Mouse (Mus musculus): Measurements from ENCODE around the gene Klhl13. TPM values are rescaled to one million over a fixed set of nuclear protein-coding genes. Genes with fewer than 3 reads are reported as not detected.
A peak's percentile ranks its signal among the peaks of the same experiment; 100 is the strongest.

Gene Klhl13
- polyA plus RNA-seq, 1 experiment from 2014 or later: 95.4 TPM

DNA sequence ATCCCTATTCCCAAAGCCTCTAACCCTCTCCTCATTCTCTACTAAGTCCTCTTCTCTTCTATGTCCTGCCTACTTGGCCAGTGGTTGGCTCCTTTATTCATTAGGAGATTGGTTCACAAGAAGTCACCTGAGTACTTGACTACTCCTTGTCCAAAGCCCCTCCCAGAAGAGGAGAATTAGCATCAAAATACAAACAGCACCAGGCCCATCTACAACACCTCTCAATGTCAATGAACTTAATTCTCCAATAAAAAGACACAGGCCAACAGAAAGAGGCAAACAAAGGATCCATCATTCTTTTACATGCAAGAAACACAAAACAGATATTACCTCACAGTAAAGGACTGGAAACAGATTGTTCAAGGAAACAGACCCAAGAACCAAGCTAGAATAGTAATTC is 46.0 kb downstream of the Klhl13 start:
- no peak for ATAC-seq (ENCODE audit: insufficient read depth)
- Histone ChIP-seq H3K27ac (ENCODE audit: low read depth) (no peak overlapping the region), H3K4me1 (ENCODE audit: insufficient read depth) (no peaks in the 10 kb centered on the region), H3K4me3 (ENCODE audit: low read depth, low read length) (no peak overlapping the region), H3K9ac (no peak overlapping the region), H3K4me2 (no peak overlapping the region), H3K36me3 (ENCODE audit: insufficient read depth) (no peaks in the 10 kb centered on the region), H3K9me3 (ENCODE audit: low read depth, low read length) (no peaks in the 10 kb centered on the region), H3K27me3 (ENCODE audit: insufficient read depth, low read length) (no peaks in the 10 kb centered on the region)
- DNase-seq: no peak
- TF ChIP-seq CTCF (IDR thresholded peaks at IDR 0.05; ENCODE audit: low read depth): no peak

DNA sequence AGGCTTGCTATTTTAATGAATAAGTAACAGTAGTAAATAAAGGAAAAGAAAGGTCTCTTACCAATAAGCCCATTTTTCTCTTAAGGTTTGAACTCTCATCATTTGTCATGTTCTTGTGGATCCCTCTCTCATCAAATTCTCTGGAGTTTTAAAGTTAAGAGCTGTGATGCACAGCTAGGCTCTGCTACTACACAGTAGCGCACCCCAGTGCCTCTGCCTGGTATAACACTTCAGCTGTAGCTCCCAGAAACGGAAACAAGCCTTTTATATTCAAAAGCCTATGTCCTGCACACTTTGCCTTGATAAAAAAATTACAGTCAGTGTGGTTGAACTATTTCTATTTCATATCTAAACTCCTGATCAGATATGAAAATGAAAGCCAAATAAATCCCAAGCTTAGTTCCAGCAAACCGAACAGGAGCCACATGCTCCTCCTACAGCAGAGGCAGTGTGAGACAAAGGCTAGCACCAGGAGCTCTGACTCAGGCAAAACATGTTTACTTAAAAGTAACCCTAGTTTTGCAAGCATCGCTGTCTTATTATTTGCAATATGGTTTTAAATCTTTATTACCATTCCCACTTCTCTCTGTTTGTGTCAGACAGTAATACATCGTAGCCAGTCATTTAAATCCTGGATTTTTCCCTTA is 68.8 kb downstream of the Klhl13 start:
- Histone ChIP-seq H3K9ac (no peak overlapping the region), H3K27me3 (ENCODE audit: insufficient read depth, low read length) (no peaks in the 10 kb centered on the region), H3K4me1 (ENCODE audit: insufficient read depth) (no peaks in the 10 kb centered on the region), H3K9me3 (ENCODE audit: low read depth, low read length) (no peaks in the 10 kb centered on the region), H3K4me2 (no peak overlapping the region), H3K27ac (ENCODE audit: low read depth) (no peak overlapping the region), H3K4me3 (ENCODE audit: low read depth, low read length) (no peak overlapping the region), H3K36me3 (ENCODE audit: insufficient read depth) (no peaks in the 10 kb centered on the region)
- TF ChIP-seq CTCF (IDR thresholded peaks at IDR 0.05; ENCODE audit: low read depth): peak; percentile 39; the same call in 1 of the 2 replicates
- WGBS: 35% methylated on average over 5 of the region's 5 CpGs
- ATAC-seq (ENCODE audit: insufficient read depth) (no peak), DNase-seq (peak; percentile 47)

DNA sequence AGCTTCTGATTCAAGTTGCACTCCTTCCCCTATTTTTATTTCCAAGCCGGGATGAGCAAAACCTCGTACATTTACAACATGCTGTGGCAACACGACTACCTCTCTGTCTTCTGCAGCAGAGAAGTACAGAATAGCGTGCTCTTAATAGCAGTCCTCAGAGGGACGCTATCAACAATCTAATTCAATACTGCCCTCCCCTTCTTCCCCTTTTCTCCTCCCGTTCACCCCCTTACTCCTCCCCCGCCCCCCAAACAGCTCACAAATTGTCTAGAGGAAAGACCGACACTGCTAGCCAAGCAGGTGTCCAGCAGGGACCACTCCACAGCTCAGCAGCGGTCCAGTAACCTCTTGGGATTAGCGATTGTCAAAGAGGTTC is 79.5 kb downstream of the Klhl13 start:
- DNase-seq (no peak), ATAC-seq (ENCODE audit: insufficient read depth) (no peak)
- H3K9ac ChIP-seq: no peak overlapping the region
- no peak overlapping the region for H3K27ac ChIP-seq (ENCODE audit: low read depth)
- no peaks in the 10 kb centered on the region for H3K4me1 ChIP-seq (ENCODE audit: insufficient read depth)
- no peak overlapping the region for H3K4me2 ChIP-seq
- no peaks in the 10 kb centered on the region for H3K27me3 ChIP-seq (ENCODE audit: insufficient read depth, low read length)
- TF ChIP-seq CTCF (IDR thresholded peaks at IDR 0.05; ENCODE audit: low read depth): no peak
- H3K4me3 ChIP-seq (ENCODE audit: low read depth, low read length): no peak overlapping the region
- WGBS: 42% methylated on average over 10 of the region's 10 CpGs
- no peaks in the 10 kb centered on the region for H3K36me3 ChIP-seq (ENCODE audit: insufficient read depth)
- no peaks in the 10 kb centered on the region for H3K9me3 ChIP-seq (ENCODE audit: low read depth, low read length)

DNA sequence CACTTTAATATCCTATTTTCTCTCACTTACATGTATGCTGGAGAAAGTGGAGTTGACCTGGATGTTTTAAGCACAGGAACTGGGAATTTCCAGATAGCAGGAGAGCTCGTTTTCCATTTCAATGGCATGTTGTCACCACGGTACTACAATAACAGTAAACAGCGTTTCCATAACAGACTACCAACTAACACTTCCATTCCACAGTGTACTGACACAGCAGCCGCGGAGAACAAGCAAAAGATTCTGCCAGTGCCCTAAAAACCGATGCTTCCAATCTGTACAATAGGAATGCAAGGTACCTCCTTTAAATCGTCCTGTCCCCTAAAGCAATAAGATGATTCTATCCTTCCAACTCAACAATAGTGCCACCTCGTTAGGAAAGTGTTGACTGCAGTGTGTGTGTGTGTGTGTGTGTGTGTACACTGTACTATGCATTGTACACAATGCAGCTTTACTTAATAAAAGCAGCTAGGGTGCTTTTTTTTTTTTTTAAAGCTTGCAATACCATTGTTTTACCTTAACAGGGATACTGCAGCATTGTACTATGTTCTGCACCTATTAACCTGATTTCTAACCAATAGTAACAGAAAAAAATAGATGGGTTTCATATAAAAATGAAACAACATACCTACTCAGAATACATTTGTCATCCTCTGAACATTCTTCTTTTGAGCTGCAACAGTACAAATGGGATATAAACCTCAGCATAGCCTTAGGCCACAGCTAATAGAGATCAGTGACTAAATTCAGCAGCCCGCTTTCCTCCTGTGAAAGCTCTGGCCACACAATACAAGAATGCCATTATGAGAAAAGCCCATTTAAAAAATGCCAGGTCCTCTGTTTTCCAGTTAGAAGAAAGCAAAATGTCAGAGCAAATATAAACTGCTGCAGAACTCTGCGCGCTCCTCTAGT is 80.1 kb downstream of the Klhl13 start:
- no peak overlapping the region for H3K4me3 ChIP-seq (ENCODE audit: low read depth, low read length)
- 63% methylated on average over 11 of the region's 11 CpGs for WGBS
- no peak overlapping the region for H3K27ac ChIP-seq (ENCODE audit: low read depth)
- ATAC-seq (ENCODE audit: insufficient read depth) (no peak), DNase-seq (no peak)
- H3K36me3 ChIP-seq (ENCODE audit: insufficient read depth): no peaks in the 10 kb centered on the region
- no peak for TF ChIP-seq CTCF (IDR thresholded peaks at IDR 0.05; ENCODE audit: low read depth)
- H3K4me1 ChIP-seq (ENCODE audit: insufficient read depth): no peaks in the 10 kb centered on the region
- no peaks in the 10 kb centered on the region for H3K9me3 ChIP-seq (ENCODE audit: low read depth, low read length)
- no peaks in the 10 kb centered on the region for H3K27me3 ChIP-seq (ENCODE audit: insufficient read depth, low read length)
- no peak overlapping the region for H3K9ac ChIP-seq
- H3K4me2 ChIP-seq: no peak overlapping the region

DNA sequence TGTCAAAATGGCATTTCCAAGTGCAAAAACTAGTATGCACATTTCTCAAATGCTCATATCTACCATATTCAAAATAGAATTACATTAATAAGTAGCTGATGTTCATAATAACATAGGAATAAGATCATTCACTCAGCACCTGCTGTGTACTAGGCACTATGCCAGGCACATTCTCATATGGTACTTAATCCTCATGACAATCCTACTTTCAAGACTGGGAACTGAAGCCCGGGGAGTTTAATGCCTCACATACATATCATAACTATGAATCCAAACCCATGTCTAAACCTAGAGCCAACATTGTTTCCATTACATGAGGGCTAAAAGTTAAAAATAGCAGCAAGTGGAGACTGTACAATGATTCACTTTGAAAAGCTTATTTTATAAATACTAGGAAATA is 97.3 kb downstream of the Klhl13 start:
- H3K36me3 ChIP-seq (ENCODE audit: insufficient read depth): no peaks in the 10 kb centered on the region
- H3K4me2 ChIP-seq: no peak overlapping the region
- no peak overlapping the region for H3K9ac ChIP-seq
- H3K9me3 ChIP-seq (ENCODE audit: low read depth, low read length): no peaks in the 10 kb centered on the region
- no peak for TF ChIP-seq CTCF (IDR thresholded peaks at IDR 0.05; ENCODE audit: low read depth)
- H3K4me3 ChIP-seq (ENCODE audit: low read depth, low read length): no peak overlapping the region
- H3K27ac ChIP-seq (ENCODE audit: low read depth): no peak overlapping the region
- no peaks in the 10 kb centered on the region for H3K4me1 ChIP-seq (ENCODE audit: insufficient read depth)
- WGBS: 55% methylated on average over 1 of the region's 1 CpGs
- DNase-seq (no peak), ATAC-seq (ENCODE audit: insufficient read depth) (no peak)
- H3K27me3 ChIP-seq (ENCODE audit: insufficient read depth, low read length): no peaks in the 10 kb centered on the region

DNA sequence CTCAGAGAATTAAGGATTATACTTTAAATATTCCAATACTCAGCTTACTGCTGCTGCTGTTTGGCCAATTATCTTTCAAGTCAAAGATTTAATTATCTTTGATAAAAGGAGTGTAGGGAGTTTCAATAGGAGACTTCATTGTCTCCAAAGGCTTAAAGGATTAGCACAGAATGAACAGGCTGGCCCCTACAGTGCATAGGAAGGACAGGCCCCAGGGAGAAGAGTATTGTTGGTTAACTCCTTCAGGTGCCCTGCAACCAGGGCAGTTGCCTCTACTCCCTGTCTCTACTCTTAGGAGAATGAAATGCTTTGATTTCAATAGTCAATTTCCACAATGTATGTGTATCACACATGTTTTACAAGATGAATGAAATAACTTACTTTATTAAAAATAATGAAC is 116.1 kb downstream of the Klhl13 start:
- H3K36me3 ChIP-seq (ENCODE audit: insufficient read depth): no peaks in the 10 kb centered on the region
- no peak overlapping the region for H3K4me3 ChIP-seq (ENCODE audit: low read depth, low read length)
- H3K4me1 ChIP-seq (ENCODE audit: insufficient read depth): no peaks in the 10 kb centered on the region
- no peak overlapping the region for H3K9ac ChIP-seq
- no peak overlapping the region for H3K4me2 ChIP-seq
- H3K27ac ChIP-seq (ENCODE audit: low read depth): no peak overlapping the region
- no peaks in the 10 kb centered on the region for H3K9me3 ChIP-seq (ENCODE audit: low read depth, low read length)
- no peak for ATAC-seq (ENCODE audit: insufficient read depth)
- H3K27me3 ChIP-seq (ENCODE audit: insufficient read depth, low read length): no peaks in the 10 kb centered on the region
- no peak for TF ChIP-seq CTCF (IDR thresholded peaks at IDR 0.05; ENCODE audit: low read depth)
- DNase-seq: no peak

Measured in lung, embryonic 14.5 days (tissue).